Mouse (Mus musculus) bone marrow macrophage, adult 2 months (primary cell): ENCODE results near the gene Tas1r3.

Experiments used
- CTCF ChIP-seq: IDR thresholded peaks from 2 replicates; pipeline ENCODE4 v1.5.1; 2012; ENCODE audit warnings: low read depth, mild to moderate bottlenecking, low read length, moderate library complexity
- POLR2A ChIP-seq: IDR thresholded peaks from 2 replicates; pipeline ENCODE4 v1.6.1; 2012; ENCODE audit warnings: mild to moderate bottlenecking, low read depth, low read length, borderline replicate concordance

GRCm38 (mm10) chr4:155831831-155832230 is 31.3 kb downstream of the Tas1r3 start:
- TF ChIP-seq CTCF (no peak), POLR2A (no peak)
